Mouse (Mus musculus): ENCODE measurements around the gene Ap1b1. TPM values are rescaled to one million over a fixed set of nuclear protein-coding genes. Genes with fewer than 3 reads are reported as not detected.
"Not testable (repeated sequence)": the region's sequence is repeated elsewhere in the genome, so short reads cannot be mapped to it uniquely, and the experiment has no call there.

Gene Ap1b1
- total RNA-seq, 2 experiments from 2014 or later: 56.5 to 58.9 TPM

- DNase-seq: no peak
Observed at GRCm38 (mm10) chr11:5062326-5062725, 75.7 kb downstream of the Ap1b1 start.

- DNase-seq: no peak
Observed at GRCm38 (mm10) chr11:5062860-5063505, 76.4 kb downstream of the Ap1b1 start.

GRCm38 (mm10) chr11:5063561-5064281 lies 77.1 kb downstream of the Ap1b1 start:
- DNase-seq: no peak

GRCm38 (mm10) chr11:5064282-5065055 lies 77.8 kb downstream of the Ap1b1 start:
- no peak for DNase-seq

- peak; percentile 95 for DNase-seq
Observed at GRCm38 (mm10) chr11:5065056-5065821, 78.6 kb downstream of the Ap1b1 start, which contains the start of gene Gas2l1. Gas2l1 (minus strand) TSS chr11:5065327.

GRCm38 (mm10) chr11:5067063-5067462 lies 80.4 kb downstream of the Ap1b1 start:
- DNase-seq: no peak

GRCm38 (mm10) chr11:5068126-5068971 lies 81.7 kb downstream of the Ap1b1 start:
- DNase-seq: no peak

GRCm38 (mm10) chr11:5074882-5075281 lies 88.3 kb downstream of the Ap1b1 start:
- DNase-seq: no peak

GRCm38 (mm10) chr11:5075760-5076159 lies 89.1 kb downstream of the Ap1b1 start:
- DNase-seq: no peak

- DNase-seq: not testable (repeated sequence)
Observed at GRCm38 (mm10) chr11:5076843-5077242, 90.2 kb downstream of the Ap1b1 start.

- no peak for DNase-seq
Observed at GRCm38 (mm10) chr11:5089147-5089546, 102.5 kb downstream of the Ap1b1 start.

- DNase-seq: no peak
Observed at GRCm38 (mm10) chr11:5091706-5092105, 105.1 kb downstream of the Ap1b1 start.

Small RNAs within 50 kb of the gene (microRNA-seq; reads per million reads assigned to microRNA genes)
- not detected for gene Gm47296

Other genes starting within 250 kb of the Ap1b1 start
- under 1 TPM in 1 of 2 experiments, not detected in 1; 0.18 TPM for gene Cabp7, start 240.0 kb upstream of the Ap1b1 start, total RNA-seq (2021)
- 10 to 100 TPM; 81.1 to 88.3 TPM for gene Nf2, start 137.3 kb upstream of the Ap1b1 start, total RNA-seq (2021)
- 10 to 100 TPM; 46.3 to 64.4 TPM for gene Nipsnap1, start 112.9 kb upstream of the Ap1b1 start, total RNA-seq (2021)
- 10 to 100 TPM; 27.3 to 28.0 TPM for gene Thoc5, start 91.5 kb upstream of the Ap1b1 start, total RNA-seq (2021)
- 1 to 10 TPM; 2.4 to 3.4 TPM for gene Nefh, start 38.8 kb upstream of the Ap1b1 start, total RNA-seq (2021)
- gene Rasl10a, start 71.3 kb downstream of the Ap1b1 start, total RNA-seq (2021): under 1 TPM; 0.33 to 0.97 TPM
- 10 to 100 TPM; 28.0 to 32.8 TPM for gene Gas2l1, start 78.5 kb downstream of the Ap1b1 start, total RNA-seq (2021)
- 10 to 100 TPM; 18.5 to 24.5 TPM for gene Rhbdd3, start 112.1 kb downstream of the Ap1b1 start, total RNA-seq (2021)
- 100 to 1,000 TPM; 218 to 322 TPM for gene Ewsr1, start 112.4 kb downstream of the Ap1b1 start, total RNA-seq (2021)
- 1 to 10 TPM; 8.7 to 9.4 TPM for gene Emid1, start 165.4 kb downstream of the Ap1b1 start, total RNA-seq (2021)

Measured in adrenal gland, postnatal 10 days (tissue).